In the genomic region with DNA sequence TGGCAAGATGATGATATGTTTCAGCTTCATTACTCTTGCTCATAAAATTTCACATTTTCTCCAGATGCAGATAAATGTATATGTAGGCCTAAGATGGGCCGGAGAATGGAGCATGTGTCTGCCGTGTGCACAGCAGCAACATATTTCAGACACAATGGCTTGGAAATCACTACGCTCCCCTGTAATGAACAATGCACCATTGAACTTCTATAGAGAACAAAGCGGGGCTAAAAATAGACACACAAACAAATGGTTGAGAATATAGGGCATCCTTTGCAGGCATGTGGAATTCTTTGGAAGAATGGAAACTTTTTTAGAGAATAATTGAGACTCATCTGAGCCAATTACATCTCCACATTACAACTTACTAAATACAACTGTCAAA, we compare ENCODE assay signal across 11 mouse cellular contexts.
DNase-seq lines count a peak whose midpoint lies in the region; ATAC-seq and TF ChIP-seq lines count a peak whose summit lies in the region.
"Had no signal": no experiment of that assay in that cellular context is flagged by ENCODE, and none has a peak within 500 bp of the region (broad histone marks: within the 10 kb centered on the region; RNA-seq: fewer than 3 reads in every experiment).

No protein-coding gene starts in this region.

- H3K27me3 ChIP-seq in embryonic facial prominence, embryonic 14.5 days (replicated peaks; ENCODE audit: control insufficient read depth, insufficient read depth, low read length), result no peaks in the 10 kb centered on the region
- no peaks in the 10 kb centered on the region for H3K27me3 ChIP-seq in forebrain, postnatal 0 days (ENCODE audit: insufficient read depth, low read length)
- H3K27me3 ChIP-seq: heart, embryonic 12.5 days; megakaryocyte, embryonic 14.5 days had no signal

- H3K27ac ChIP-seq in layer of hippocampus, adult 2 months, result peak overlapping the region; percentile 32; the same call in 1 of the 2 replicates
- no peak overlapping the region; the same call in 1 of the 2 replicates for H3K27ac ChIP-seq in embryonic facial prominence, embryonic 14.5 days (replicated peaks; ENCODE audit: low read depth, low read length)
- peak overlapping the region; percentile 54; the same call in 1 of the 2 replicates for H3K27ac ChIP-seq in forebrain, postnatal 0 days (ENCODE audit: low read depth, low read length)

- no peak for TF ChIP-seq CTCF in layer of hippocampus, adult 2 months (conservative IDR thresholded peaks at IDR 0.05)
- no peak for TF ChIP-seq CTCF in forebrain, postnatal 0 days (IDR thresholded peaks at IDR 0.05; ENCODE audit: low read depth)

- 52% methylated on average over 4 of the region's 4 CpGs for WGBS in embryonic facial prominence, embryonic 14.5 days
- WGBS in forebrain, postnatal 0 days, result 36% methylated on average over 4 of the region's 4 CpGs

- no peaks in the 10 kb centered on the region for H3K36me3 ChIP-seq in embryonic facial prominence, embryonic 14.5 days (ENCODE audit: control insufficient read depth, insufficient read depth, low read length)
- no peaks in the 10 kb centered on the region for H3K36me3 ChIP-seq in forebrain, postnatal 0 days (ENCODE audit: insufficient read depth)
- H3K36me3 ChIP-seq: heart, embryonic 12.5 days had no signal

- H3K9ac ChIP-seq in embryonic facial prominence, embryonic 14.5 days (ENCODE audit: low read depth, low read length), result no peak overlapping the region
- H3K9ac ChIP-seq in forebrain, postnatal 0 days, result no peak overlapping the region
- H3K9ac ChIP-seq: heart, embryonic 12.5 days had no signal

- H3K4me2 ChIP-seq in embryonic facial prominence, embryonic 14.5 days (ENCODE audit: low read depth, low read length), result no peak overlapping the region
- no peak overlapping the region for H3K4me2 ChIP-seq in forebrain, postnatal 0 days (ENCODE audit: low read depth)
- H3K4me2 ChIP-seq: heart, embryonic 12.5 days had no signal

- peak; percentile 85 for ATAC-seq in embryonic facial prominence, embryonic 14.5 days (ENCODE audit: low read depth)
- peak; percentile 83 for ATAC-seq in forebrain, postnatal 0 days
- ATAC-seq in erythroid progenitor cell, adult 5-6 weeks (replicated peaks; ENCODE audit: low FRiP score, poor library complexity, severe bottlenecking), result no peak
- ATAC-seq: activated CD4-positive, CD25-positive, alpha-beta regulatory T cell, adult 4 months had no signal

- H3K4me3 ChIP-seq in layer of hippocampus, adult 2 months, result no peak overlapping the region
- H3K4me3 ChIP-seq in embryonic facial prominence, embryonic 14.5 days (ENCODE audit: low read depth, low read length), result no peak overlapping the region
- H3K4me3 ChIP-seq in forebrain, postnatal 0 days (ENCODE audit: low read depth, low read length), result no peak overlapping the region
- H3K4me3 ChIP-seq: heart, embryonic 12.5 days; megakaryocyte, embryonic 14.5 days had no signal

- no peaks in the 10 kb centered on the region for H3K9me3 ChIP-seq in embryonic facial prominence, embryonic 14.5 days (ENCODE audit: control insufficient read depth, low read length)
- H3K9me3 ChIP-seq in forebrain, postnatal 0 days (ENCODE audit: low read length), result no peaks in the 10 kb centered on the region
- H3K9me3 ChIP-seq: heart, embryonic 12.5 days; megakaryocyte, embryonic 14.5 days had no signal

- H3K4me1 ChIP-seq in embryonic facial prominence, embryonic 14.5 days (ENCODE audit: control insufficient read depth, insufficient read depth, low read length), result 0 out of 2 replicates have a peak, but pooled peaks cover 4% of the 10 kb centered on the region
- 0 out of 2 replicates have a peak, but pooled peaks cover 9% of the 10 kb centered on the region for H3K4me1 ChIP-seq in forebrain, postnatal 0 days (ENCODE audit: insufficient read depth)
- H3K4me1 ChIP-seq: megakaryocyte, embryonic 14.5 days had no signal

- DNase-seq in layer of hippocampus, adult 2 months (ENCODE audit: low spot score in 2 of 2), result peak in 1 of 2 experiments; percentile 13
- no peak for DNase-seq in layer of hippocampus, postnatal 14 days (ENCODE audit: low spot score in 2 of 2)
- DNase-seq in embryonic facial prominence, embryonic 14.5 days (ENCODE audit: low spot score), result peak; percentile 73
- DNase-seq in forebrain, postnatal 0 days, result peak; percentile 16
- DNase-seq in retina, postnatal 1 day, result peak; percentile 96
- no peak for DNase-seq in adrenal gland, postnatal 25 days
- DNase-seq: kidney, adult 8-10 months had no signal

Comparison
In these comparisons a context has a peak if more than half of its experiments do, and no peak if none do; other contexts are left out.
1. DNase-seq: peak in embryonic facial prominence, embryonic 14.5 days (single experiment), forebrain, postnatal 0 days (single experiment) and retina, postnatal 1 day (single experiment); none in layer of hippocampus, postnatal 14 days (0 of 2) and adrenal gland, postnatal 25 days (single experiment).